Mouse (Mus musculus) 3134 (cell line): ENCODE data around the gene Pgam2.
A peak's percentile ranks its signal among the peaks of the same experiment; 100 is the strongest.

ENCODE experiments used
- DNase-seq: peaks from one replicate; pipeline ENCODE4 v3.0.0-alpha.2; 2011; ENCODE audit warnings: low spot score; ENCODE audit not compliant: insufficient read length; ENCODE audit errors: extremely low read depth

Pgam2 gene

DNA sequence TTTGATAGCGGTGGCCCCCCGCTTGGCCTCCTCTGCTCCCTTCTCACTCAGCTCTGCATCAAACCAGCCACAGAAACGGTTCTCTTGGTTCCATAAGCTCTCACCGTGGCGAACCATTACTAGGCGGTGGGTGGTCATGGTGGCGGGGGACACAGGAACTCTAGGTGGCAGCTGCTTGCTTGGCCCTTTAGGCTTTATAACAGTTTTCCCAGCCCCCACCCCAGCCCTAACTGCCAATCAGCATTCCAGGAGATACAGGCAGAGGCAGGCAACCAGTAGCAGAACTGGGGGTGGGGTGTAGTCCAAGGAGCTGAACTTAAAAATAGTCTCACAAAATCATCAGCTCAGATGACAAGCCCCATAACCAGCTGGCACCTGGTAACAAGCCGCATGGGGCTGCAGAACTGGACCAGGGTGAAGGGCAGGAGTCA lies at the start of gene Pgam2:
TSS of gene Pgam2 (minus strand) at position 183 of the 431 bp plus-strand sequence.
- no peak for DNase-seq

DNA sequence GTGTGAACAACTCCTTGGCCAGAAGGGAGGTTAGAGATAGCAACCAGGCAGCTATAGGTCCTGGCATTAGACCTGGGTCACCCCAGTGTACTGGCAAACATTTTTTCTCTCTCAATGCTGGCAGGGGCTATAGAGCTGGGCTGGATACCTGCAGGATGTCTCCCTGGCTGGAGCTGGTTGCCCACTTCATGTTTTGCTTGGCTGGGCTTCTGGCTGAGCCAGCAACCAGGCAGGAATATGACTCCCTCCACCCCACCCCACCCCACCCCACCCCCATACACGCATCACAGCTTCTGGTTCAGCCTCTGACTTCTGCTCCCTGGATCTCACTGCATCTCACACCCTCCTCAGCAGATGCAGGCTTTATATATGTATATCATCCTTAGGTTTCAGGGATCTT lies 48.8 kb upstream of the Pgam2 start:
- no peak for DNase-seq

- no peak for DNase-seq
These were observed 47.6 kb upstream of the Pgam2 start for GRCm38 (mm10) chr11:5851021-5851736.

- no peak for DNase-seq
These were observed 46.9 kb upstream of the Pgam2 start for GRCm38 (mm10) chr11:5850452-5850851.

DNA sequence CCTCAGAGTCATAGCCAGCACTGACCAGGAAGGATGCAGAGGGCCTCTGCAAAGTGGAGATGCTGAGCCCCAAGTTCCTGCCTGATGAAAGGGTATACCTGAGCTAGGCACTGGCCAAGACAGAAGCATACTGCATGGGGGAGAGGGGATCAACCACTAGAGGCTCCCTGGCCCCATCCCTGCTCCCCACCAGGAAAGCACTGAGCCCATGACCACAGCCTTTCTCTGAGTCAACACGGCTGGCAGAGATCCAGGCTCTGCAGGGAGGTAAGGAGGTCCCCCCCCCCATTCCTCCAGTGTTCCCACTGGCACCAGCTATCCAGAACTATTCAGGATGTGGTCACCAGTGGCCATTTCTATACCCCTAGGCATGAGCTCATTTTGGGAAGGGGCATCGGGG lies 45.8 kb upstream of the Pgam2 start:
- peak; percentile 81 for DNase-seq

DNA sequence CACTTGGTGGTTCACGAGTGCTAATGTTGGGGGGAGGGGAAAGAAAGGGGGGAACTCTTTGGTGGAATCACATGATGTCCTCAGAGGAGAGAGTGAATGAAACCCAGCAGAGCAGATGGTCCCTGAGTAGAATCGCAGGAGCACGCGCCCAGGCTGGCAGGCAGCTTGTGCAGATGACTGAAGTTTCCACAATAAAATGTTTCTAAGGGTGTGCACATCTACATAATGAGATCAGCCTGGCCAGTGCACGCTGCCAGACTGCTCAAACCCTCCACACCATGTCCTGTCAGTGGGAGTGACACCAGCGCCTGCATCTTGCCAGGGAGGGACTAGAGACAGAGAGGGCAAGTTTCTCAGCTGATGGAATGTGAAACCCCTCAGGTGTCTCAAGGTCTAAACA lies 45.2 kb upstream of the Pgam2 start:
- DNase-seq: peak; percentile 75

DNA sequence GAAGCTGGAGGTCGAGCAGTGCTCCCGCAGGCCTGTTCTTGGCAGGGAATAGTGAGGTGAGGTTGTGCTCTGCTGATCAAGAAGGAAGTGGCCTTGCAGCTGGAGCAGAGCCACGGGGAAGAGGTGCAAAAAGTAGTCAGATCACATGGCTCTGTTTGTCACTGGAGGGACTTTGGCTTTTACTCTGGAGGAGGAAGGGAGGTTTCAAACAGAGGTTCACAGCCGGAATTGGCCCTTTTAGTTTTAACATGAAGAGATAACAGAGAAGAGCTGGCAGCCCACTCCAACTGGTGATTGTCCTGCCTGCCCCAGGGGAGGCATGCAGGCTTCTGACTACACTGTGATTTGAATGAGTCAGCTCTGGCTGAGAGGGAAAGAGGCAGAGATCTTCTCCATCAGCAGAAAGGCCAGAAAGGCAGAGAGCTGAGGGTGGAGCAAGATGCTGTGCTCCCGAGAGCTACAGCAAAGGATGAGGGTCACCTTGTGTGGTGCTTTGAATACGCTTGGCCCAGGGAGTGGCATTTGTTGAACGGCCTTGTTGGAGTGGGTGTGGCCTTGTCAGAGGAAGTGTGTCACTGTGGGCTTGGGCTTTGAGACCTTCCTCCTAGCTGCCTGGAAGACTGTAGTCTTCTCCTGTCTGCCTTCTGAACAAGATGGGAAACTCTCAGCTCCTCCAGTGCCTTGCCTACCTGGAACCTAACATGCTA lies 43.3 kb upstream of the Pgam2 start:
- DNase-seq: peak; percentile 73

DNA sequence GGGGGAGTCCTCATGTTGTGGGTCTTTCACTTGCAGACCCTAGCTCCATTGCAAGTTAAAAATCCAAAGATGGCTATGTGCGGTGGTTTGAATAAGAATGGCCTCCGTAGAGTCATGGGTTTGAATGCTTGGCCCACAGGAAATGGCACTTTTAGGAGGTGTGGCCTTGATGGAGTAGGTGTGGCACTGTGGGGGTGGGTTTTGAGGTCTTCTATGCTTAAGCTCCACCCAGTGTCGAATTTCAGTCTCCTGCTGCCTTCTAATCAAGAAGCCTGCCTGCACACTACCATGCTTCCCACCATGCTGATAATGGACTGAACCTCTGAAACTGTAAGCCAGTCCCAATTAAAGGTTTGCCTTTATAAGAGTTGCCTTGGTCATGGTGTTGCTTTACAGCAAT lies 39.6 kb upstream of the Pgam2 start:
- DNase-seq: no peak

DNA sequence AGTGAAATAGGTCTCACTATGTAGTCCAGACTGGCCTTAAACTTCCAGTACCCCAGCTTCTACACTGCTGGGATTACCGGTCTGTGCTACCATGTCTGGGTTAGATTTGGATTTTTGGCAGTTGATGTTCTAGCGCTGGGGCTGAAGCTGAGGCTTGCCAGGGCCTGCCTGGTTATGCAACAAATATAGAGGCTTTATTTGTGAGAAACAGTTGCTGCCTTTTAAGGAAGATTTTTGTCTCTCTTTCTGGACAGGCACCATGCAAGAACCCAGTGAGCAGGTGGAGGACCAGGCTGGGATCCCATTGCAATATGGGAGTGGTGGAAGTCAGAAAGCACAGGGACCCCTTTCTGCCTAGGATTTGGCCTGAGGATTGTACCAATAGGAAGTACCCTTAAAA lies 38.2 kb upstream of the Pgam2 start:
- DNase-seq: no peak

DNA sequence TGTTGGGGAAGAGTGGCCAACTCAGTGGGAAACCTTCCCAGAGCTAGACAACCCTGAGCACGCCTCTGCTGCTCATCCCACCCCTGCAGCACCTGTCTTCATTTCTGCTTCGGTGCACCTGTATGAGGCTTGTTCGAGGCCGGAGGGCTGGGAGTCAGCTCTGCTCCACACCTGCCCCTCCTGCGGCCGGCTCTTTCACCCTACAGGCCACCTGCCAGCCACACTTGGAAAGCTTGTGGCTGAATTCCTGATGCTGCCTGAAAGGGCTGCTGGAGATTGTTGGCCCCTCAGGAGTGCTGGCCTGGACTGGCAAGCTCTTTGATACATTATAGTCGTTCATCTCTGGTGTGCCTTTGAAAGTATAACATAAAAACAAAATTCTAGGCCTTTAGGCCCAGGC lies 36.8 kb upstream of the Pgam2 start:
- no peak for DNase-seq

- DNase-seq: peak; percentile 97
These were observed 34.0 kb upstream of the Pgam2 start, which contains the start of gene Polm for GRCm38 (mm10) chr11:5837251-5838246. TSS of gene Polm (minus strand) at chr11:5838016.

DNA sequence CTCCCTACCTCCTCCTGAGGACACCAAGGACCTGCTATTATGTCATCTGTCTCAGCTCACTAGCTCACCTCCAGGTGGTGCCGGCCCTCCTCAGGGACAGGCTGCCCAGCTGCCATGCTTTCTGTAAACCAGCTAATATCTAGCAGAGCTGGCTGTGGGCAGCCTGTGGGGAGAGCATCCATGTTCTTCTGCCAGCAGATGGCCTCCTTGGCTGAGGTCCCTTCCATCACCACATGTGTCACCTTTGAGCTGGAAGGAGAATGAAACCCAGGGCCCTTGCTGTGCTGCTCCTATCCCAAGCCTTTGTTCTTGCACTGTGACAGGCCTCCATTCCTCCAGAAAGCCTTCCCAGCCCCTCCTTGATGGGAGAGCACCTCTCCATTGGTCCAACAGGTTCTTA lies 32.6 kb upstream of the Pgam2 start:
- DNase-seq: peak; percentile 49

GRCm38 (mm10) chr11:5835057-5835456 lies 31.5 kb upstream of the Pgam2 start:
- DNase-seq: peak; percentile 74

DNA sequence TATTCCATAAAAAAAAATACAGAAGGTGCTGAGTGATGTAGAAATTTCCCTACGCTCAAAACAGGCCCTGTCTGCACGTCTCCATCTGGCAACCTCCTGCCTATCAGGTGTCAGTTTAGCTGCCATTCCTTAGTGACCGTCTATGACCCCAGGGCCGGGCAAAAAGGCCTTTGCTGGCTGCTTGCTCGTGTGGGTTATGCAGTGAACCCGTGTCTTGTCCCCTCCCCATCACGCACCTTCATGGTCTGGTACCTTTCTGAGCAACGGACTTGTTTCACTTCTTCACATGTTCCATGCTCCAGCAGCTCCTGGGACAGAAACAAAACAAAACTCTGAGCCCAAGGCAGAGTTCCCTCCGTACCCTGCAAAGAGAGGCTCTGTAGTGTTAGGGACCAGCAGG lies 31.0 kb upstream of the Pgam2 start:
- DNase-seq: no peak

GRCm38 (mm10) chr11:5829327-5829726 lies 25.8 kb upstream of the Pgam2 start:
- DNase-seq: no peak

GRCm38 (mm10) chr11:5828509-5829191 lies 25.1 kb upstream of the Pgam2 start:
- no peak for DNase-seq

- no peak for DNase-seq
These were observed 24.4 kb upstream of the Pgam2 start for GRCm38 (mm10) chr11:5827931-5828330.

- no peak for DNase-seq
These were observed 21.9 kb upstream of the Pgam2 start for GRCm38 (mm10) chr11:5825432-5825831.

GRCm38 (mm10) chr11:5819223-5819622 lies 15.7 kb upstream of the Pgam2 start:
- DNase-seq: no peak

DNA sequence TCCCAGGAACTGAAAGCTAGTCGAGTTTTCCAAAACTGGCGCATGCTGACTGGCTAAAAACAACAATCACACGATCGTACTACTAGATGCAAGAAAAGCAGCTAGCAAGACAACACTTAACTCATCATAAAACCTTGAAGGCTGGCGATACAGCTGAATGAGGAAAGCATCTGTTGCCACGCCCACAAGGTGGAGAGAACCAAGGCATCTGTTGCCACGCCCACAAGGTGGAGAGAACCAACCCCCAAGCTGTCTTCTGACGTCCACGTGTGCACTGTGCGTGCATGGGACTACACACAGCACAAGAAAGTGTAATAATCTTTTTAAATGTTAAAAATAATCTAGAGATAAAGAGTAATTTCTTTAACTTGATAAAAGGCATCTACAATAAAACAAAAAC lies 9.8 kb upstream of the Pgam2 start:
- no peak for DNase-seq
